Mouse (Mus musculus) CD4-positive, CD25-positive, alpha-beta regulatory T cell, adult 2 months (primary cell): ENCODE measurements around the gene Carf.

Experiments used
- DNase-seq: peaks from one replicate; pipeline ENCODE4 v3.0.0-alpha.2; 2012; ENCODE audit warnings: low read depth, low spot score

The Carf gene

DNA sequence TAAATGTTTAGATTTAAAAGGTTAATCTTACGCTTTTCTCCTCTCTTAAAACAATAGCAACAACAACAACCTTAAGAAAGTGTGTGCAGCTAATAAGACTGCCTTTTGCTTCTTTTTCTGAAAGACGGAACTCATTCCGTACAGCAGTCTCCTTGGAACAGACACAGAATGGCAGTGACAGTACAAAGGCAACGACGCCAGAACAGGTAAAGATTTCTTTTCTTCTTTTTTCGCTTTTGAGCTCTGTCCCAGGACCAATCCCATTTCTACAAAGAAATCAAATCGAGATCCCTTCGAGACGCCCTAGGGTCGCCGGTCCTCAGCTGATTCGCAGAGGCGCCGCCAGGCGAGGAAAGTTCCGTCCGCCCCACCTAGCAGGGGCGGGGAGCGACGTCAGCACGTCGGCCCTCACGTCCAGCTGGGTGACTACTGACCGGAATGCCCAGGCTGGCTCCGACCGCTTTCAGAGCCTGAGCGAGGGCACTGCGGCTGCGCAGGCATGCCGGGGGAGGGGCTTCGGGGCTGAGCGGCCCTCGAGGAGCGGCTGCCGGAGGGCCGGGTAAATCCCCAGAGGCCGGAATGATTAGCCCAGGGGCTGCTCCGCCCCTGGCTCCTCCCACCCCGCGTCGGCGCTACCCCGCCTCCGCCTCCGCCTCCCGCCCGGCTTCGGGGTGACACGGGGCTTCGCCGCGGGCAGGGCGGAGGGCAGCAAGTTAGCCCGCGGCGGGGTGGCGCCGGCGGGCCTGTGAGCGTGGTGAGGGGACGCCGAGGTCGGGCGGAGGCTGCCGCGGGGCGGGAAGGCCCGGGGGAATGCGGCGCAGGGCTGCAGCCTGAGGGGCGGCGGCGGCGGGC is 82.1 kb downstream of the Carf start, which contains the start of gene Nbeal1:
Gene Nbeal1 (plus strand): TSS at position 668 of the 852 bp plus-strand sequence.
- peak; percentile 96 for DNase-seq

- no peak for DNase-seq
Measured at GRCm38 (mm10) chr1:60180784-60181221, 82.8 kb downstream of the Carf start.

- no peak for DNase-seq
Measured at GRCm38 (mm10) chr1:60188454-60188853, 90.4 kb downstream of the Carf start.

- peak; percentile 16 for DNase-seq
Measured at GRCm38 (mm10) chr1:60196813-60197212, 98.8 kb downstream of the Carf start.

DNA sequence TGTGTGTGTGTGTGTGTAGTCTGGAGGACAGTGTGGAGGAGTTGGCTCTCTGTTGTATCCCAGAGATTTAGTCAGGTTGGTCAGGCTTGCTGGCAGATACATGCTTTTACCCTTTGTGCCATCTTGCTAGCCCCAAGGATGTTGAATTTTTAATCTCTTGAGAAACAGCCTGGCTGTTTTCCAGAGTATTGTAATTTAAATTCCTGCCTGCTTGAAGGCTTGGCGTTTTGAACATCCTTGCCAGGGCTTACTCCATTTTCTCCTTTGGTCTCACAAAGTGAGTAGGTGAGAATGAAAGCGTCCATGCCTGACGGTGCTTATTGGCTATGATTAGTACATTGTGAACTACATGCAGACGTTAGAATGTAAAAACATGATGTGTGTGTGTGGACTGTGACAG is 101.0 kb downstream of the Carf start:
- DNase-seq, result no peak
